Mouse (Mus musculus) right cerebral cortex, adult 2 months (tissue): ENCODE results near the gene Dtymk.
A peak's percentile ranks its signal among the peaks of the same experiment; 100 is the strongest.
"Not testable (repeated sequence)": the region's sequence is repeated elsewhere in the genome, so short reads cannot be mapped to it uniquely, and the experiment has no call there.

Source experiments
- DNase-seq, 2 experiments: peaks; one replicate each; pipeline ENCODE4 v3.0.0; 2021 to 2022; ENCODE audit warnings: low spot score in 2 of 2

Dtymk gene

GRCm38 (mm10) chr1:93801741-93802238, at the start of gene Dtymk:
Gene Dtymk (minus strand): TSS chr1:93801934.
- DNase-seq, result peak; percentile 92 to 93

GRCm38 (mm10) chr1:93845766-93846366, 44.1 kb upstream of the Dtymk start:
- not testable (repeated sequence) for DNase-seq

GRCm38 (mm10) chr1:93838569-93838968, 36.8 kb upstream of the Dtymk start:
- DNase-seq, result not testable (repeated sequence)

GRCm38 (mm10) chr1:93837335-93837734, 35.6 kb upstream of the Dtymk start:
- DNase-seq, result no peak

DNA sequence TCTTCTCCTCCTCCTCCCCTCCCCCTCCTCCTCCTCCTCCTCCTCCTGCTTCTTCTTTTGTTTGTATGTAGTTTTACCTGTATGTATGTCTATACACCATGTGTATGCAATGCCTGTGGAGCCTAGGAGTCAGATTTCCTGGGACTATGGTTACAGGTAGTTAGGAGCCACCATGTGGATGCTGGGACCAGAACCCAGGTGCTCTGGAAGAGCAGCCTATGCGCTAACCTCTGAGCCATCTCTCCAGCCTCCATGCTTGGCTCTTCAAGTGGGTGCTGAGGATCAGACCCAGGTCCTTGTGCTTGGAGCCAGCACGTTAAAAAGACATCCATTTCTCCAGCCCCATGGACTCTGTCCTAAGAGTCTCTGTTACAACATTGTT, 34.8 kb upstream of the Dtymk start:
- no peak for DNase-seq

DNA sequence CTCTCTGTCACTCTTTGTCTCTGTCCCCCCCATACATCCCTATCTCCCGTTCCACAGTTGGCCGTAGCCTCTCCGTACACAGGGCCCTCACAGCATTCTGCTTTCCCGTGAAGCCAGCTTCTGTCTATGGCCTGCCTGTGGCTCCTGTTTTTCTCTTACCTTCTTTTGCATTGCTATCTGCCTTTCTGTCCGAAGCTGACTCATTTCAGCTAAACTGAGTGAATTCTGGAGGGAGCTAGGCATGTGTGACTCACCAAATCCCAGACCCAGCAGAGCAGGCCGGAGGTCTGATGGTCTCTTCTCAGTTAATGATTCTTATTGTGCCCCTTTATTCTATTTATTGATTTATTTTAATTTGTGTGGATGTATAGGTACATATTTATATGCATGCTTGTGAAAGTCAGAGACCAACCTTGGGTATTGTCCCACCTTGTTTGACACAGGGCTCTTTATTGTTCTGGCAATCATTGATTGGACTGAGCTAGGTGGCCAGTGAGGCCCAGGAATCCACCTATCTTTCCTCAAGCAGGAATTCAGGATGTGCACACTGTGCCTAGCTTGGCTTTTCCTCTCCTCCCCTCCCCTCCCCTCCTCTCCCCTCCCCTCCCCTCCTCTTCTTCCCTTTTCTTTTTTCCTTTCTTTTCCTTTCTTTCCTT, 34.3 kb upstream of the Dtymk start:
- peak; percentile 6 to 17 for DNase-seq

DNA sequence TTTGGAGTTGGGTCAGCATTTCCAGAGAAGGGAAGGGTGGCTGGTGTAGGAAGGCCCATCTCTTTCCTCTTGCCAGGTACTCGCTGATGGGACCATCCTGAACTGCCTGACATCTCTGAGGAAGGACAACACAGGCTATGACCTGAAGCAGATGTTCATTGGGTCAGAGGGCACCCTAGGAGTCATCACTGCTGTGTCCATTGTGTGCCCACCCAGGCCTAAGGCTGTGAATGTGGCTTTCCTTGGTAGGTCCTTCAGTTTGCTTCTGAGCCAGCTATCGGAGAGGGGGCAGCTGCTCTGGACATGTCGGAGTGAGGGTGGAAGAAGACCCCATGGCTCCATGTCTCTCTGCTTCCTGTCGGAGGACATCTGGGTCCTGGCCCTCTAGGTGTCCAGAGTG, 33.5 kb upstream of the Dtymk start:
- DNase-seq, result peak in 1 of 2 experiments; percentile 1

- DNase-seq, result no peak
These were observed 33.0 kb upstream of the Dtymk start for GRCm38 (mm10) chr1:93834671-93835150.

DNA sequence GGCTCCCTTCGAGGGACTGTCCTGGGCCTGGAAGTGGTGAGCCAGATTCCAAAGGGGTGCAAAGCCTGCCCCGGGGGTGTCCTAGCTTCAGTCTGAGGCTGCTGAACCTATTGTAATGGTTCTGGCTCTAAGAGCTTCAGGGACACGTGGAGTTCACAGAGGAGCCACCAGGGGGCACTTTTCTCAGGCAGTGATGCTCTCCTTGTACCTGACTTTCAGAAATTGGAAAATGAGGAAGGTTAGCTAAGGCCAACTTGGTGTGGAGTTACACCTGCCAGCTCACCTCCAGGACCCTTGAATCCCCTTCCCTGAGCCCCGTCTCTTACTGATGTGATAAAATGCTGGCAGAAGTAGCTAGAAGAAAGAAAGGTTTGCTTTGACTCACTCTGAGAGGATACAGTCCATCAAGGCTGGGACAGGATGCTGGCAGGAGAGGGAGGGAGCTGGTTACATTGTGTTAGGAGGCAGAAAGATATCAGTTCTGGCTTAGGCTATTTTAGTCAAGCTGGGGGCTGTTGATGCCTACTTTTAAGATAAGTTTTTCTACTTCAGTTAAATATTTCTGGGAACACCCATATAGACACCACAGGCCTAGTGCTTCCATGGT, 31.1 kb upstream of the Dtymk start:
- peak in 1 of 2 experiments; percentile 4 for DNase-seq

DNA sequence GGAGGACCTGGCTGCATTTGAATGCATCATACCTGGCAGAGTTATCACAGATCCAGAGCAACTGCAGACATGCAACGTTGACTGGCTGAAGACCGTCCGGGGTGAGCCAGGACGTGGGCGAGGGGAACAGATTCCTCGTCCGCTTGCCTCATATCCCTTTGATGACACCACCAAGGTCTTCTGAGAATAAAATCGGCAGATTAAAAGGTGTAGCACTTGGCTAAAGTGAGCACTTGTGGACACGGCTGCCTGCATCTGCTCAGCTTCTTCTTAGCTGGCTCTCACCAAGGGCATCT, 24.8 kb upstream of the Dtymk start:
- no peak for DNase-seq

GRCm38 (mm10) chr1:93825771-93826539, 24.2 kb upstream of the Dtymk start:
- DNase-seq, result peak in 1 of 2 experiments; percentile 30

DNA sequence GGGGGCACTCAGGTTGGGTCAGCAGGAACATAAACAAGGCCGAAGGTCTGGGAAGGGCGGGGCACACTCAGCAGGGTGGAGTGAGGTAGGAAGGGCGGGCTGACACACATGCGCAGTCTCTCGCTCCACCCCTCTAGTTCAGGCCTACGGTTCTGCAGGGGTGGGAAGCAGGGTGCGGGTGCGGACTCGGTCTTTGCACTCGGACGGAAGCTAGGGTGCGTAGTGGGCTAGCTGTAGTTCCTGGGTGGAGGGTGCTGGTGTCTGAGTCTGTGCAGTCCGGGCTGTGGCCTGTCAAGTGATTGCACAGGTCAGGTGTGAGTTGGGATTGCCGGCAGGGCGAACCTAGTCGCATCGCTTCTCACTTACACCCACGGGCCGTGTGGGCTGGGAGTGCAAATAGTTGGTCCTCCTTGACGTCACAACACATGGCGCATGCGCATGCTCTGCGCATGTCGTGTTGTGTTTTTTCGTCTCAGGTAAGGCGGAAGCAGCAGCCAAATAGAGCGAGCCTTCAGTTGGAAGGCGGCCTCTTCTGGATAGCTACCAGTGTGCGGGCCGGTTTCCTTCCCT, 23.5 kb upstream of the Dtymk start:
- peak; percentile 97 to 99 for DNase-seq

- DNase-seq, result no peak
These were observed 22.9 kb upstream of the Dtymk start, which contains the start of gene D2hgdh for GRCm38 (mm10) chr1:93824609-93825008. Gene D2hgdh (plus strand): TSS chr1:93824909.

DNA sequence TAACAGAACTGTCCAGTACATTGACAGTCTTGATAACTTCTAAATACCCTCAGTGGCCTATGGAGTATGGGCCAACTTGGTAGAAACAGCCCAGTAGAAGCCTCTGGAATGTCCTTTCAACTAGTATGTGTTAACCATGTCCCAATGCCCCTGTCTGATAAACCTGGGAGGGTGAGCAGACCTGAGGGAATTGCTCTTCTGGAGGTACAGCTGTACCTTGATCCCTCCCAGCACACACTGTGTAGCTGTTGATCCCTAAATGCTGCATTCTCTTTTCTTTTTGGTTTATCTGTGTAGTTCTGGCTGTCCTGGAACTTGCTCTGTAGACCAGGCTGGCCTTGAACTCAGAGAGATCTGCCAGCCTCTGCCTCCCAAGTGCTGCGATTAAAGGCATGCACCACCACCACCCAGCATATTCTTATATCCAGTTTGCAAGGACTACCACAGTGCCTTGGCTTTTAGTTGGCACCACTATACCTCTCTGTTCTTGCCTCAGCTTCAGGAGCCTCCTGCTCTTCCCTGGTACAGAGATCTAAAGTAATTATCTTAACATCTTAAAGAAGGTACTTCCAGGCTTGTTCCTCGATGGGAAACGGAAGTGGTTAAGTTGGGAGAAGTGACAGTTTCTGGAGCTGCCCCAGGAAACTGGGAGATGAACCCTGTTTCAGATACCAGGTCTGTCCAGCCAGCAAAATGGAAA, 22.2 kb upstream of the Dtymk start:
- no peak for DNase-seq

DNA sequence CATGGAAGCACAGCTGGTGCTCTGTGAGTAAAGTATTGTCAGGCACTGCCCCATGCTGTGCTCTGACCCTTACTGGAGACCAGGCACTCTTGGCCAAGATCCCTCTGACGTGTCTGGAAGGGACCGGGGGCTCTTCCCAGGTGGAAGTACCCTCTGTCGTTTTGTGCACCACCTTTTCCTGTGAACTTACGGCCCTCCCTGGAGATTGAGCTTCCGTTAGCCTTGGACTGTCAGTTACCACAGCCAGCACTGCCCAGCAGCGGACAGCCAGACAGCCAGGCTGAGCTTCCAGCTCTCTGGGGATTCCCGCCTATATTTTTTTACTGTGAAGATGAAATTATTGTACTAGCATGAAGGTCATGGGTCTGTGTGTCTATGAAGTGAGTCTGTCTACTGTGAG, 17.0 kb upstream of the Dtymk start:
- DNase-seq, result no peak

- DNase-seq, result no peak
These were observed 16.2 kb upstream of the Dtymk start for GRCm38 (mm10) chr1:93817823-93818532.

GRCm38 (mm10) chr1:93811495-93812039, 9.8 kb upstream of the Dtymk start:
- no peak for DNase-seq

DNA sequence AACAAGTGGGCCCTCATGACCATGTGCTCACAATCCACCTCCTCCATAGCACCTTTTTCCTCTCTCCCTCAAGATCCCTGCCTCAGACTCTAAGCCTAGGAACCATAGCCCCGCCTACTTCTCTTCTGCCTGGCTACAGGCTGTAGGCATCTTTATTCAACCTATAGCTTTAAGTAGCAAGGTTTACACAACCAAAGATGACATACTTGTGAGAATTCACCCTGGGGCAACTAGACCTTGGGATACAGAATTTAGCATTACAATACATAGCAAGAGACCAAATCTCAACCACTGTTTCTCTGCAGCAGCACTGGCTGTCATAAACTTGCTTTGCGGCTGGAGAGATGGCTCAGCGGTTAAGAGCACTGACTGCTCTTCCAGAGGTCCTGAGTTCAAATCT, 8.3 kb upstream of the Dtymk start:
- DNase-seq, result no peak

DNA sequence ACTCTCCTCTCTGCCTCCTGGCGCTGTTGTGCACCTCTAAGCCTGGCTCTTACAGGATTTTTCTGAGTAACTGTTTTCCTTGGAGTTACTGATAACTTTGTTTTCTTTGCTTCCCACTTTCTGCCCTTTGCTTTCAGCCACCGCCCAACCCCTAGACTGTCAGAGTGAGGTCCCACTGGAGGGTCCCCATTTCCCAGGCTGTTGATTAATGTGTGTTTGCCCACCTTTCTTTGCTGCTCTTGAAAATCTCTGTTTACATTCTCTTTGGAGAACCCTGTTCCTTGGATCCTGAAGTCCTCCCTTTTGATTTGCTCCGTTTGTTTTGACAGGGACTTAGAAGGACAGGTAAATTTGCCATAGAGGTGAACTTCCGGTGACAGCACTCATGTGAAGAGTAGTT, 7.1 kb upstream of the Dtymk start:
- DNase-seq, result no peak

- no peak for DNase-seq
These were observed 3.7 kb upstream of the Dtymk start for GRCm38 (mm10) chr1:93805221-93805951.
